Mouse (Mus musculus) midbrain, embryonic 10.5 days (tissue): Measurements from ENCODE around the gene Fbxl20. TPM values are rescaled to one million over a fixed set of nuclear protein-coding genes. Genes with fewer than 3 reads are reported as not detected.

Experiments
- DNase-seq: peaks from one replicate; pipeline ENCODE4 v3.0.0-alpha.2; 2017; ENCODE audit warnings: low spot score
- H3K27ac ChIP-seq: fragments of 300-500 bp; sonication (generic); replicated peaks from 2 replicates; pipeline ENCODE4 v1.5.1; 2016; ENCODE audit warnings: mild to moderate bottlenecking
- H3K27me3 ChIP-seq: fragments of 300-500 bp; sonication (generic); 2 replicates; pipeline ENCODE4 v1.6.1; 2016; ENCODE audit warnings: low read depth, mild to moderate bottlenecking; ENCODE audit not compliant: poor library complexity, severe bottlenecking
- H3K36me3 ChIP-seq: fragments of 300-500 bp; sonication (generic); 2 replicates; pipeline ENCODE4 v1.6.1; 2016; ENCODE audit warnings: mild to moderate bottlenecking, moderate library complexity
- H3K4me1 ChIP-seq: fragments of 300-500 bp; sonication (generic); 2 replicates; pipeline ENCODE4 v1.6.1; 2016
- H3K4me3 ChIP-seq: fragments of 300-500 bp; sonication (generic); 2 replicates; pipeline ENCODE4 v1.5.1; 2016; ENCODE audit warnings: mild to moderate bottlenecking, moderate library complexity
- H3K9me3 ChIP-seq: fragments of 300-500 bp; sonication (generic); replicated peaks from 2 replicates; pipeline ENCODE4 v1.6.1; 2016; ENCODE audit warnings: mild to moderate bottlenecking
- WGBS: fragments of 180-500 bp; shearing (Covaris S2); methylation state at CpG from one replicate; pipeline ENCODE4 v1.1.7; 2016; 5-methylcytosine and 5-hydroxymethylcytosine counted together
- polyA plus RNA-seq: library from polyadenylated mRNA; unstranded; fragments of >200 nt; fragmentation: Nextera tagmentation; extraction: Ambion mirVana; gene quantifications from 2 replicates; pipeline ENCODE4 v1.2.1, GENCODE M21; 2016

Gene Fbxl20
- polyA plus RNA-seq, 1 experiment from 2014 or later, result 21.0 TPM

DNA sequence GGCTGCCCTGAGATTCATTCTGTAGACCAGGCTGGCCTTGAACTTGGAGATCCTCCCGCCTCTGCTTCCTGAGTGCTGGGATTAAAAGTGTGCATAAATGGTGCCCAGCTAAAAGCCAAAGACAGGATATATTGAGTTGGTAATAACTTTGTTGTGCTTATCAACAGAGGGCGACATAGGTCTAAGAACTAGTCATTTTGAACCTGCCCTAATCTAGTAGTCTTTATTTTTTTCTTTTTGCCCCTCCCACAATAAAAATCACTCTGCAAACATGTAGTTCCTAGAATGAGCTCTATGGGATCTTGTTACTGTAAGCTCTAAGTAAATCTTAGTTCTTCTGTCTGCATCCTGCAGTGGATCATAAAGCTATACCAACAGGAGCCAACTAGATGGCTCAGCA lies 7.7 kb downstream of the Fbxl20 start:
- Histone ChIP-seq H3K27me3 (no peaks in the 10 kb centered on the region), H3K36me3 (peaks cover 14% of the 10 kb centered on the region), H3K27ac (no peak overlapping the region), H3K4me1 (peaks cover 7% of the 10 kb centered on the region), H3K9me3 (no peaks in the 10 kb centered on the region), H3K4me3 (no peak overlapping the region)
- WGBS, result 89% methylated on average over 2 of the region's 2 CpGs
- no peak for DNase-seq

DNA sequence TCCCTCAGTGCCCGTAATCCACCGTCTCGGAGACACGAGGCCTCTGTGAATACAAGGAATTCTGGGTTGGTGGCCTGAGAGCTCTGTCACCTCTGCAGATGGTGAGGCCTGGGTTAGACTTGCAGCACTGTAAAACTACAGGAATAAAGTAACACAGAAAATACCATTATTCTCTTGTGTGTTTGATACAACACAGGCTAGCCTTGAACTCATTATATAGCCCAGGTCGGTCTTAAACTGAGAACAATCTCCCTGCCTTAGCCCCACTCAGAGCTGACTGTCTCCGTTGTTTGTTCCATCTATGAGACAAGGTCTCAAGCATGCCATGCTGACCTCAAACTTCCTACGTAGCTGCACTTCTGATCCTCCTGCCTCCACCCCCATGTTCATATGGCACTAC lies 11.3 kb downstream of the Fbxl20 start:
- Histone ChIP-seq H3K36me3 (peaks cover 21% of the 10 kb centered on the region), H3K4me3 (no peak overlapping the region), H3K27ac (no peak overlapping the region), H3K4me1 (no peaks in the 10 kb centered on the region), H3K27me3 (no peaks in the 10 kb centered on the region), H3K9me3 (no peaks in the 10 kb centered on the region)
- 92% methylated on average over 7 of the region's 7 CpGs for WGBS
- DNase-seq, result no peak

DNA sequence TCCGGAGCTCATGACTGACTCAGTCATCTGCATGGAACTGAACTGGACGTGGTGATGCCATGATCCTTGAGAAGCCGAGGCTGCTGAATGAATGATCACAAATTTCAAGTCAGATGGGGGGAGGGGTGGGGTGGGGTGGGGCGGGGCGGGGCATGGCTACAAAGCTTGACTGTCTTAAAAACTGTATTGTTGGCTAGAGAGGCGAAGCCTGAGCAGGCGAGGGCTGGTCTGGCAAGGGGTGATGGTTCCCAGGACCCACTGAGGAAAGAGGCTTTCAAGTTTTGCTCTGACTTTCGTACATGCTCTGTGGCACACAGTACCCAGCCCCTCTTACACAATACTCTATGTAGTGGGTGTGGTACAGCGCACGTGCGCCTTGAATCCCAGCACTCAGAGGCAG lies 12.4 kb downstream of the Fbxl20 start:
- no peaks in the 10 kb centered on the region for H3K4me1 ChIP-seq
- H3K27me3 ChIP-seq, result no peaks in the 10 kb centered on the region
- no peak for DNase-seq
- H3K27ac ChIP-seq, result no peak overlapping the region
- H3K9me3 ChIP-seq, result no peaks in the 10 kb centered on the region
- WGBS, result 94% methylated on average over 11 of the region's 11 CpGs
- no peak overlapping the region for H3K4me3 ChIP-seq
- peaks cover 21% of the 10 kb centered on the region for H3K36me3 ChIP-seq

DNA sequence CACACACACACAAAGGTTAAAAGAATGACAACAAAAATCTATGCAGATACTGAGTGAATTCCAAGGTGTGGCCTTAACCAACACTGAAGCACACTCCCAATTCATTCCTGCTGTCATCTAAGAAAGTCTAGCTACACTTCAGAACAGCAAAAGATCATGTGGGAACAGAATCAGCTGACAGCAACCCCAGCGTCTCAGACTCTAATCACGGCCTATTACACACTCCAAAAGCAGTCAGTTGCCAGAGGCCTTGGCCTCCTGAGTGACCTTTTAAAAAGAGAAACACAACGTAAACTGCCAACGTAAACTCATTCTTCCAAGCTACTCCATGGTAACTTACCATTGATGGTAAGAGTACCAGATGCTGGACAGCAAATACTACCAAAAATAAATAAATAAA lies 15.3 kb downstream of the Fbxl20 start:
- Histone ChIP-seq H3K36me3 (peaks cover 11% of the 10 kb centered on the region; the same call in 1 of the 2 replicates), H3K4me3 (no peak overlapping the region), H3K9me3 (no peaks in the 10 kb centered on the region), H3K4me1 (no peaks in the 10 kb centered on the region), H3K27me3 (no peaks in the 10 kb centered on the region), H3K27ac (no peak overlapping the region)
- DNase-seq, result no peak
- 83% methylated on average over 4 of the region's 4 CpGs for WGBS

DNA sequence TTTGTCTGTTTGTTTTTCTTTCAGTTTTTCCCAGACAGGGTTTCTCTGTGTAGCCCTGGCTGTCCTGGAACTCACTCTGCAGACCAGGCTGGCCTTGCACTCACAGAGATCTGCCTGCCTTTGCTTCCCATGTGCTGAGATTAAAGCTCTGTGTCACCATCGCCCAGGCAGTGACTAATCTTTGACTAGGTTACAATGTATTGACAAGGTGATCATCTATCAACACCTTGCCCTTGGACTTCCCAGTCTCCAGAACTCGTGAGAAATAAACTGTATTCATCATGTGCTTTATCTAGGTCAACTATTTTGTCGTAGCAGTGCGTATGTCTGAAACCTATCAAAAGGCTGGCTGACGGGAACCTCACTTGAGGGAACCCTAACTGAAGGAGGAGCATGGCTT lies 26.8 kb downstream of the Fbxl20 start:
- Histone ChIP-seq H3K27me3 (no peaks in the 10 kb centered on the region), H3K4me3 (no peak overlapping the region), H3K27ac (no peak overlapping the region), H3K36me3 (peaks cover 61% of the 10 kb centered on the region), H3K9me3 (no peaks in the 10 kb centered on the region), H3K4me1 (no peaks in the 10 kb centered on the region)
- DNase-seq, result no peak
- WGBS, result 91% methylated on average over 5 of the region's 5 CpGs

DNA sequence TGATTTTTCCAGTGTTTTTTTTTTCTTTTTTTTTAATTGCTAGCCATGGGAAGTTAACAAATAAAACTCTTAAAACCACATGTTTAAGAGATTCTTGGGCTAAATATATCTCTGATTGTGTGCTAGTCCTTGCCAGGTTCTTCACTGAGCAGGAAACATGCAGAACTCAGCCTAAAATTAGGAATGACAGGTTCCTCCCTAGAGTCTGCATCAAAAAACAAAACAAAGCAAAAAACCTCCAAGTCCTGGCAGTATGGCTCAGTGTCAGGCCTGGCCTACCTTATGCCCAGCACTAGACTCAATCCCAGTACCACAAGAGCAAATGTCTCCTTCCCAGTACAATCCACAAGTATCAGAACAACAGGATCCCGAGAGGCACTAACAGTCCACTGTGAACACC lies 35.8 kb downstream of the Fbxl20 start:
- 97% methylated on average over 1 of the region's 1 CpGs for WGBS
- Histone ChIP-seq H3K4me3 (no peak overlapping the region), H3K36me3 (peaks cover 49% of the 10 kb centered on the region), H3K27ac (no peak overlapping the region), H3K27me3 (no peaks in the 10 kb centered on the region), H3K4me1 (no peaks in the 10 kb centered on the region), H3K9me3 (no peaks in the 10 kb centered on the region)
- DNase-seq, result no peak

DNA sequence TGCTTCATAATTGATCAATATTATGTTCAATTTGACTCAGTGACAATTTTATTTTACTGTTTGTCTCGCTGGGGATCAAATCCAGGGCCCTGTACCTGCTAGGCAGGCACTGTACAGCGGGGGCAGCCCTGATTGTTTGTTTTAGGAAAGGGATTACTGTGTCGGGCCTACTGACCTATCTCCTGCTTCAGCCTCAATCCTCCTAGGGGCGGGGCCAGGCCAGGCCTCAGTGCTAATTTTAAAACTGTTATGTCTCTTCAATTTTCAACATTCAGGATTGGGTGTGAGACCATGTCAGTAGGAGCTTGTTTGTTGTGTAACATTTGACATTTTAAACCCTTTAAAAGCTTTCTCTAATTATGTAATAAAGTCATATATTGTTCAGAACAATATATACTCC lies 36.7 kb downstream of the Fbxl20 start:
- Histone ChIP-seq H3K36me3 (peaks cover 57% of the 10 kb centered on the region), H3K4me3 (no peak overlapping the region), H3K4me1 (no peaks in the 10 kb centered on the region), H3K27me3 (no peaks in the 10 kb centered on the region), H3K27ac (no peak overlapping the region), H3K9me3 (no peaks in the 10 kb centered on the region)
- no peak for DNase-seq
- 70% methylated on average over 4 of the region's 4 CpGs for WGBS

DNA sequence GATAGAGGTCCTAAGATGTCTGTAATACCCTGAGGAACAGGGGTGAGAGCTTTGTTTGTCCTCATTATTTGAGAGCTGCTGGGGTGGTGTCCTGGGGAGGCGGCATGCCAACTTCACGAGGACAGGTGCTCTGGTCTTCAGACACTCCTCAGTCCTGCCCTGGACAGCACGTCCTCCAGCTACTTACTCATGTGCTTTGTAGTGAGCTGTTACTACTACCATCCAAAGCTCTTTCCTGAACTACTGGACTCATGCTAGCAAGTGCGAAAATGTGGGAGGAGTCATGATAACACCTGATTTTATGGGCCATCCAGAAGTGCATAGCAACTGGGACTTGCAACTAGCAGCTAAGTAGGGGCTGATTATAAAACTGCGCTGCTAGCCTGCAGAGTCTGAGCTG lies 40.5 kb downstream of the Fbxl20 start:
- H3K27me3 ChIP-seq, result no peaks in the 10 kb centered on the region
- no peaks in the 10 kb centered on the region for H3K4me1 ChIP-seq
- 95% methylated on average over 5 of the region's 5 CpGs for WGBS
- H3K9me3 ChIP-seq, result no peaks in the 10 kb centered on the region
- H3K27ac ChIP-seq, result no peak overlapping the region
- no peak for DNase-seq
- no peak overlapping the region for H3K4me3 ChIP-seq
- H3K36me3 ChIP-seq, result peaks cover 78% of the 10 kb centered on the region

DNA sequence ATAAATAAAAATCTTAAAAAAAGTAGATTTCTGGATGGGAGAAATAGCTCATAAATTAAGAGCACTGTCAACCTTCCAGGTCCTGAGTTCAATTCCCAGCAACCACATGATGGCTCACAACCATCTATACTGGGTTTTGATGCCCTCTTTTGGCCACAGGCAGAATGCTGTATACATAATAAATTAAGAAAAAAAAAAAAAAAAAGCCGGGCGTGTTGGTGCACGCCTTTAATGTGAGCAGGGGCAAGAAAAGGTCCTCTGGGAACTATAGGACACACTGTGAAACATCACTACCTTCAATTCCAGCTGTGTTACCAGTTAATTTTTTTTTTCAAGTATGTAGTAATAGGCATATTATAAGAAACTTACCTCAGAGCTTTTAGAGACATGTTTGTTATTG lies 48.9 kb downstream of the Fbxl20 start:
- Histone ChIP-seq H3K9me3 (no peaks in the 10 kb centered on the region), H3K27ac (no peak overlapping the region), H3K4me3 (no peak overlapping the region), H3K27me3 (no peaks in the 10 kb centered on the region), H3K4me1 (no peaks in the 10 kb centered on the region), H3K36me3 (peaks cover 95% of the 10 kb centered on the region)
- WGBS, result 96% methylated on average over 3 of the region's 3 CpGs
- no peak for DNase-seq

DNA sequence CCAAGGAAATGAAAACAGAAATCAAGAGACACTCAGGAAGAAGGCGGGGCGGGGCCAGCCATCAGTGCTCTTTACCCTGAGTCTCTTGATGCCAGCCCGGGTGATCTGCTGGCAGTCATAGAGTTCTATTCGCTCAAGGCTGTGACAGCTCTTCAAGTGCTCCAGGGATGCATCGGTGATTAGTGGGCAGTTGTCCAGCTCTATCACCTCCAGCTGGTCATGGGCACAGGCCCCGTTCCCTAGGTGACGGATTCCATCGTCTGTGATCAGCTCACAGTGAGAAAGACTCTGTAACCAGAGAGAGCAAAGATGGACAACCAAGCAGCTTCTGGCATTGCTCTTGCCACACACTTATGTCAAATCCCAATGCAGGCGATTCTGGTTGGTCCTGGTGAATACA lies 59.6 kb downstream of the Fbxl20 start:
- WGBS, result 89% methylated on average over 9 of the region's 9 CpGs

DNA sequence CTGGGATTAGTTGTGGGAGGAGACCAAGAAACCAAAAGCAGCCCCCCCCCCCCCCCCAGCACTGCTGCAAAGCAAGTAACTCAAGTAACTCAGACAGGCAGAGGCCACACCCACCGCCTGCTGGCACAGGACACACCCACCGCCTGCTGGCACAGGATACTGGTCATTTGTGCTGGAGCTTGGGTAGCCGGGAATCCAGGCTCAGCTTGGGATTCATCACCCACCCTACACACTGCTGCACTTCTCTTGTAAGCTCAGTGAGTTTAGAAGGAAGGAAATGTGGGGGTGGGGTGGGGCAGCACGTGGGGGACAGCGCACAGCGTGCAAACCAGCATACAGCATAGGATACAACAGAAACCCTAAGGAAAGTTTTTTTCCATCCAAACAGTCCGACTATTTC lies 62.0 kb downstream of the Fbxl20 start:
- Histone ChIP-seq H3K9me3 (no peaks in the 10 kb centered on the region), H3K36me3 (peaks cover 65% of the 10 kb centered on the region), H3K27ac (no peak overlapping the region), H3K4me3 (no peak overlapping the region), H3K4me1 (peaks cover 6% of the 10 kb centered on the region), H3K27me3 (no peaks in the 10 kb centered on the region)
- 55% methylated on average over 7 of the region's 7 CpGs for WGBS
- no peak for DNase-seq

More for the DNA sequence above, 59.6 kb downstream of the Fbxl20 start:
- Histone ChIP-seq H3K27ac (no peak overlapping the region), H3K4me3 (no peak overlapping the region), H3K27me3 (no peaks in the 10 kb centered on the region), H3K36me3 (peaks cover 86% of the 10 kb centered on the region), H3K4me1 (peaks cover 6% of the 10 kb centered on the region), H3K9me3 (no peaks in the 10 kb centered on the region)
- DNase-seq, result no peak

DNA sequence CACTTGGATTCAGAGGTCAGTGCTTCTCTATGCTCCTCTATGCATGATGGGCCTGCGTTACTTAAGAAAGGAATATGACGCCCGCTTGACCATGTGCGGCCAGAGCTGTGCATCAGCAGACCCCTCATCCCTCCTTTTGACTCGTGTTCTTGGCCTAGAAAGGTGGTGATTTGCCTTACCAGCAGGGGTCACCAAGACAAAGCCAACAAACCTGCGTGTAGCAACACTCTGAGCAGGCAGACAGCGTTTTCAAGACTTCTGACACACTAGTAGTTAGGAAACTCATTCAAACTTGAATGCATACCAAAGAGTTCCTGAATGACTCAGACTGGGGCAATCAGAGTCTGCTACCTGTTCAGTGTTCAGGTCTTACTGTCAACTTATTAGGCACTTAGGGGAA lies 63.6 kb downstream of the Fbxl20 start:
- Histone ChIP-seq H3K9me3 (no peaks in the 10 kb centered on the region), H3K27ac (no peak overlapping the region), H3K36me3 (peaks cover 55% of the 10 kb centered on the region), H3K4me3 (no peak overlapping the region), H3K27me3 (no peaks in the 10 kb centered on the region), H3K4me1 (peaks cover 6% of the 10 kb centered on the region)
- DNase-seq, result no peak
- 73% methylated on average over 7 of the region's 7 CpGs for WGBS

DNA sequence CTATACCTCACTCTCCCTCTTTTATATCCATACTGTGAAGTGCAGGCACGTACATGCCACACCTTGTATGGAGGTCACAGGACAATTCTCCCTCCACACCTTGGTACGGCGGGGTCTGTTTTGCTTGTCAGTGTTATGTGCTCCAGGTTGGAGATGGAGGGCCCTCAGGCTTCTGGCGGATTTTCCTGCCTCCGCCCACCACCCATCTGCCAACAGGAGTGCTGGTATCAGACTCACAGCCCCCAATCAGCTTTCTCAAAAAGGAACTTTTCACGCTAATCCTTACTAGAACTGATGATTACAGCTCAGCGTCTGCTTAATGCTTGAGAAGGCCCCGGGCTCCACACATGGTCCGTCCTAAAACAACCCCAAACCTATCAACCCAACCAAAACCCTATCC lies 64.1 kb downstream of the Fbxl20 start:
- H3K27me3 ChIP-seq, result no peaks in the 10 kb centered on the region
- WGBS, result 93% methylated on average over 9 of the region's 9 CpGs
- peaks cover 6% of the 10 kb centered on the region for H3K4me1 ChIP-seq
- no peaks in the 10 kb centered on the region for H3K9me3 ChIP-seq
- DNase-seq, result no peak
- H3K27ac ChIP-seq, result no peak overlapping the region
- peaks cover 53% of the 10 kb centered on the region for H3K36me3 ChIP-seq
- no peak overlapping the region for H3K4me3 ChIP-seq

DNA sequence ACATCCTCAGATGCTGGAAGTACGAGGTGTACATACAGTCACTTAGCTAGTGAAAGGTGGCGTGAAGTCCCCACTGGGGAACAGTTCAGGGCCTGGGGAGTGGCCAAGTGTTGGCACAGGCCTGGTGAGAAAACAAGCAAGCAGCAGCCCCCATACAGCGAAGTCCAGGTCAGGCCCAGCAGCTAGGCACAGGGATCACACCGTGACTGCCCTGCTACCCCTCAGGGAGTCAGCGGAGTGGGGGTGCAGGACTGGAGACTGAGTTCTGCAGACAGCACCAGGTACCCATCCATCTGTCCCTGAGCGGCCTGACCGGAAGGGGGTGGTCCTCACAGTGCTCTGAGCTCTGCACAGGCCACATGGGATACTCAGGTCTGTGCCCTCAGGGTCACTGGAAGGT lies 67.5 kb downstream of the Fbxl20 start:
- Histone ChIP-seq H3K27me3 (no peaks in the 10 kb centered on the region), H3K9me3 (no peaks in the 10 kb centered on the region), H3K4me1 (no peaks in the 10 kb centered on the region), H3K4me3 (no peak overlapping the region), H3K36me3 (peaks cover 20% of the 10 kb centered on the region), H3K27ac (no peak overlapping the region)
- 93% methylated on average over 7 of the region's 7 CpGs for WGBS
- DNase-seq, result no peak
